Mouse (Mus musculus) olfactory bulb, adult 2 months (tissue): ENCODE data around the gene Nipa1.

Source experiments
- CTCF ChIP-seq: fragments of 200-500 bp; IDR thresholded peaks from 2 replicates; pipeline ENCODE4 v1.5.1; 2012; ENCODE audit warnings: low read depth, mild to moderate bottlenecking, low read length, moderate library complexity; ENCODE audit not compliant: insufficient read depth
- POLR2A ChIP-seq: fragments of 200-500 bp; IDR thresholded peaks from 2 replicates; pipeline ENCODE4 v1.6.1; 2012; ENCODE audit warnings: mild to moderate bottlenecking, low read depth, low read length, moderate library complexity; ENCODE audit not compliant: insufficient read depth

- TF ChIP-seq CTCF (no peak), POLR2A (no peak)
Measured at GRCm38 (mm10) chr7:56066634-56067033, 46.9 kb upstream of the Nipa1 start.
